Mouse (Mus musculus): ENCODE results near the gene Shc3. TPM values are rescaled to one million over a fixed set of nuclear protein-coding genes. Genes with fewer than 3 reads are reported as not detected.

Shc3 gene
- total and polyA plus RNA-seq, 2 experiments from 2014 or later = 9.1 to 111 TPM

- no peak for DNase-seq (ENCODE audit: low spot score)
- Histone ChIP-seq H3K4me3 (ENCODE audit: low read length) (no peak overlapping the region), H3K36me3 (ENCODE audit: insufficient read depth, low read length) (peaks cover 5% of the 10 kb centered on the region; the same call in 1 of the 2 replicates)
Measured at GRCm38 (mm10) chr13:51446550-51446949, 122.7 kb downstream of the Shc3 start.

GRCm38 (mm10) chr13:51442922-51443321 lies 126.3 kb downstream of the Shc3 start:
- Histone ChIP-seq H3K4me3 (ENCODE audit: low read length) (no peak overlapping the region), H3K4me1 (ENCODE audit: insufficient read depth, low read length) (no peaks in the 10 kb centered on the region), H3K36me3 (ENCODE audit: insufficient read depth, low read length) (peaks cover 5% of the 10 kb centered on the region; the same call in 1 of the 2 replicates), H3K27ac (no peak overlapping the region), H3K27me3 (ENCODE audit: insufficient read depth, low read length) (no peaks in the 10 kb centered on the region), H3K9ac (replicated peaks; ENCODE audit: low read length) (no peak overlapping the region), H3K4me2 (ENCODE audit: low read depth, low read length) (no peak overlapping the region), H3K9me3 (ENCODE audit: low read length) (no peaks in the 10 kb centered on the region)
- 65% methylated on average over 8 of the region's 8 CpGs for WGBS
- no peak for TF ChIP-seq CTCF (IDR thresholded peaks at IDR 0.05; ENCODE audit: low read depth)
- DNase-seq (ENCODE audit: low spot score) (no peak), ATAC-seq (peak; percentile 61)

More at GRCm38 (mm10) chr13:51446550-51446949, 122.7 kb downstream of the Shc3 start:
- Histone ChIP-seq H3K4me1 (ENCODE audit: insufficient read depth, low read length) (no peaks in the 10 kb centered on the region), H3K4me2 (ENCODE audit: low read depth, low read length) (no peak overlapping the region), H3K27me3 (ENCODE audit: insufficient read depth, low read length) (no peaks in the 10 kb centered on the region), H3K9me3 (ENCODE audit: low read length) (no peaks in the 10 kb centered on the region), H3K9ac (replicated peaks; ENCODE audit: low read length) (no peak overlapping the region), H3K27ac (no peak overlapping the region)
- no peak for ATAC-seq
- no peak for TF ChIP-seq CTCF (IDR thresholded peaks at IDR 0.05; ENCODE audit: low read depth)
- 85% methylated on average over 4 of the region's 4 CpGs for WGBS

GRCm38 (mm10) chr13:51437105-51438085 lies 131.8 kb downstream of the Shc3 start:
- no peak for TF ChIP-seq CTCF (IDR thresholded peaks at IDR 0.05; ENCODE audit: low read depth)
- no peak overlapping the region for H3K9ac ChIP-seq (replicated peaks; ENCODE audit: low read length)
- no peak overlapping the region for H3K4me2 ChIP-seq (ENCODE audit: low read depth, low read length)
- no peak overlapping the region for H3K27ac ChIP-seq
- ATAC-seq = peak; percentile 38; the same call in 1 of the 2 replicates
- no peaks in the 10 kb centered on the region for H3K4me1 ChIP-seq (ENCODE audit: insufficient read depth, low read length)
- DNase-seq (ENCODE audit: low spot score) = no peak
- no peaks in the 10 kb centered on the region for H3K27me3 ChIP-seq (ENCODE audit: insufficient read depth, low read length)
- peaks cover 3% of the 10 kb centered on the region; the same call in 1 of the 2 replicates for H3K36me3 ChIP-seq (ENCODE audit: insufficient read depth, low read length)
- H3K4me3 ChIP-seq (ENCODE audit: low read length) = no peak overlapping the region
- WGBS = 46% methylated on average over 14 of the region's 14 CpGs
- H3K9me3 ChIP-seq (ENCODE audit: low read length) = no peaks in the 10 kb centered on the region

GRCm38 (mm10) chr13:51435146-51435545 lies 134.1 kb downstream of the Shc3 start:
- Histone ChIP-seq H3K4me2 (ENCODE audit: low read depth, low read length) (no peak overlapping the region), H3K36me3 (ENCODE audit: insufficient read depth, low read length) (0 out of 2 replicates have a peak, but pooled peaks cover 8% of the 10 kb centered on the region), H3K4me1 (ENCODE audit: insufficient read depth, low read length) (no peaks in the 10 kb centered on the region), H3K9me3 (ENCODE audit: low read length) (no peaks in the 10 kb centered on the region), H3K27ac (no peak overlapping the region), H3K9ac (replicated peaks; ENCODE audit: low read length) (no peak overlapping the region), H3K4me3 (ENCODE audit: low read length) (no peak overlapping the region), H3K27me3 (ENCODE audit: insufficient read depth, low read length) (no peaks in the 10 kb centered on the region)
- ATAC-seq (no peak), DNase-seq (ENCODE audit: low spot score) (no peak)
- 70% methylated on average over 2 of the region's 2 CpGs for WGBS
- no peak for TF ChIP-seq CTCF (IDR thresholded peaks at IDR 0.05; ENCODE audit: low read depth)

- ATAC-seq (no peak), DNase-seq (ENCODE audit: low spot score) (peak; percentile 43)
- Histone ChIP-seq H3K36me3 (ENCODE audit: insufficient read depth, low read length) (0 out of 2 replicates have a peak, but pooled peaks cover 12% of the 10 kb centered on the region), H3K27me3 (ENCODE audit: insufficient read depth, low read length) (no peaks in the 10 kb centered on the region), H3K27ac (no peak overlapping the region), H3K4me1 (ENCODE audit: insufficient read depth, low read length) (no peaks in the 10 kb centered on the region), H3K4me2 (ENCODE audit: low read depth, low read length) (no peak overlapping the region), H3K4me3 (ENCODE audit: low read length) (no peak overlapping the region), H3K9ac (replicated peaks; ENCODE audit: low read length) (no peak overlapping the region), H3K9me3 (ENCODE audit: low read length) (no peaks in the 10 kb centered on the region)
- WGBS = 63% methylated on average over 2 of the region's 2 CpGs
- TF ChIP-seq CTCF (IDR thresholded peaks at IDR 0.05; ENCODE audit: low read depth) = peak; percentile 71
Measured at GRCm38 (mm10) chr13:51434460-51434859, 134.8 kb downstream of the Shc3 start.

GRCm38 (mm10) chr13:51433371-51433770 lies 135.8 kb downstream of the Shc3 start:
- H3K4me2 ChIP-seq (ENCODE audit: low read depth, low read length) = no peak overlapping the region
- TF ChIP-seq CTCF (IDR thresholded peaks at IDR 0.05; ENCODE audit: low read depth) = no peak
- no peak overlapping the region for H3K9ac ChIP-seq (replicated peaks; ENCODE audit: low read length)
- ATAC-seq = no peak
- 60% methylated on average over 3 of the region's 3 CpGs for WGBS
- no peak overlapping the region for H3K27ac ChIP-seq
- no peak for DNase-seq (ENCODE audit: low spot score)
- H3K4me3 ChIP-seq (ENCODE audit: low read length) = no peak overlapping the region
- no peaks in the 10 kb centered on the region for H3K4me1 ChIP-seq (ENCODE audit: insufficient read depth, low read length)
- H3K27me3 ChIP-seq (ENCODE audit: insufficient read depth, low read length) = no peaks in the 10 kb centered on the region
- H3K9me3 ChIP-seq (ENCODE audit: low read length) = no peaks in the 10 kb centered on the region
- H3K36me3 ChIP-seq (ENCODE audit: insufficient read depth, low read length) = 0 out of 2 replicates have a peak, but pooled peaks cover 12% of the 10 kb centered on the region
